Mouse (Mus musculus) right cerebral cortex, postnatal 14 days (tissue): ENCODE results near the gene Klf13.

Experiments used
- DNase-seq: peaks from one replicate; pipeline ENCODE4 v3.0.0; 2022

Klf13 gene

DNA sequence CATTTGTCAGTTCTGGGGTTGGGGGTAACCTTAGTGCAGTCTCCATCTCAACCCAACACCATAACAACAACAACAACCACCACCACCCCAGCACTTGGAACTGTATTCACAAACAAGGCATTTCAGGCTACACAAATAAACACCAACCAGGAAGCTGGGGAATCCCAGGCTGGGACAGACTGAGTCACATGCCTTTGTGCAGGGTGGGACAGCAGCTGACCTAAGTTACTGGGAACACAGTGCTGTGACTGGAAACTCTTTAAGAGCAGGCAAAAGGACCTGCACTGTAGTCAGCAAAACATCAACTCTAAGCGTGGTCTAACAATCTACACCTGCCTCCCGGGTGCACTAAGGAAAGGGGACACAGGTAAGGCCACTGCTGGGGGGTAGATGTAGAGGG, 33.5 kb downstream of the Klf13 start:
- no peak for DNase-seq

DNA sequence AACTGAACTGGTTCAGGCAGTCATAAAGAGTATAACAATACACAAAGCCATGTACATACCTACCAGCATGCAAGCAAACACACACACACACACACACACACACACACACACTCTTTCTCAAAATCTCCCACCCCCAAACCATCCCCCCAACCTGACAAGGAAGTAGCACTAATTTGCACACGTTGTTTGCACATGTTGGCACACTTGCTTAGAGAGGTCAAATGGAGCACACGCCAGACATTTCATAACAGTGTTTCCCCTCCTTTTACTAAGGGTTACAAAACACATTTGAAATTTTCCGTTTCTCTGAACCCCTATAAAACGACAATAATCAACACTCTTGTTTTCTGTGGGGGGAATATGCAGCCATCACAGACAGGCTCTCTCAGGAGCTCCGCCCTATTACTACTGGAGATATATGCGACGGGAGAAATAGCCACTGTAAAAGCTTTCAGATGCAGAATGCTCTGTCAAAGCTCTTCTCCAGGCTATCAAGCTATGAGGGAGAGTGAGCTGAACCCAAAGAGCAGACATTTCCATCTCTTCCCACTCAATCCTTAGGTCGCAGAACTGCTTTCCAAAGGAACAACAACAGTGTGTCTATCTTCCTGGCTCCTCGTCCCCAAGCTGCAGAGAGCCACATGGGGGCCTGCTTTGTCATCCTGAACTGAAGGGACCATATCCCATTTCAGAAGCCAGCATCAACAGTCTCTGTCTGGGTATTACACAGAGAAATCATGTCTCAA, 34.9 kb downstream of the Klf13 start:
- DNase-seq: no peak

DNA sequence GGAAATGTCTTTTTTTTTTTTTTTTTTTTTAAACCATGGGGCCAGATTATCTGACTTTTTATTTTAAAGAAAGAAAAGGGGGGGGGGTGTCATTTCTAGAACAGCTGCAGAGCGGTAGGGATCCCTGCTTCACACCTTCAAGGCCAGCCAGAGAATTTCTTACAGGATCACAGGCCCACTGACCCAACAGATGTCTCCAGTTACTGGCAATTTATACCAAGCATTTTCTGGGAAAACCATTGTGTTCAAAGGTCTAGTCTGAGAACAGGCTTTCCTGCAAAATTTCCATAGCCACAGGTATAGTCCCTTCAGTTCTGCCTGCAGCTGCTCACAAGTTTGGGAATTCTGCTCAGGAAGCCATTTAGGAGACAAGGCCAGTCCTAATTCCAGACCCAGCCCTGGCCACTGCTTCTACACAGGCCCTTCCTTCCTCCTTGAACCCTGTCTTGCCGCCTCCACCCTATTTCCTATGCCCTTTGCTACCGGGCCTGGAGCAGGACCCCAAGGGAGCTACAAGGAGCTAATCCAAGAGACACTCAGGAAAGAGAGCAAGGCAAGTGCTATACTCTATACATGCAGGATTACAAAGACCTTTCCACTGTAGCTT, 36.0 kb downstream of the Klf13 start:
- no peak for DNase-seq

DNA sequence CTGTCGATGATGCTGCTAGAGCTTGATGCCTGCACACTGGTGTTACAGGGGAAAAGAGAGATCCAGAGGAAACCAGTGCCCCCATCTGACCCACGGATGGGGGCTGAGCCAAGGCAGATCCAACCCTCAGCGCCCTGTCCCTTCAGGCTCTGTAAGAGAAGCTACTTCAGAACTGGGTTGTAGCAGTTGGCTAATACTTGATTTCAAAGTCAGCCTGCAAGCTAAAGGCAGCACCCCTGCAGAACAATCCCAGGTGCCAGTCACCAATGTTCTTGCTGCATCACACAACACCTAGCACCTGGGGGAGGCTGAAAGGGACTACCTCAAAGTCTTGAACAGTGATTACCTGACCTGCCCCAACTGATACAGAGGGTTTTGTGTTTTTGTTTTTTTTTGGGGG, 36.8 kb downstream of the Klf13 start:
- DNase-seq: no peak

DNA sequence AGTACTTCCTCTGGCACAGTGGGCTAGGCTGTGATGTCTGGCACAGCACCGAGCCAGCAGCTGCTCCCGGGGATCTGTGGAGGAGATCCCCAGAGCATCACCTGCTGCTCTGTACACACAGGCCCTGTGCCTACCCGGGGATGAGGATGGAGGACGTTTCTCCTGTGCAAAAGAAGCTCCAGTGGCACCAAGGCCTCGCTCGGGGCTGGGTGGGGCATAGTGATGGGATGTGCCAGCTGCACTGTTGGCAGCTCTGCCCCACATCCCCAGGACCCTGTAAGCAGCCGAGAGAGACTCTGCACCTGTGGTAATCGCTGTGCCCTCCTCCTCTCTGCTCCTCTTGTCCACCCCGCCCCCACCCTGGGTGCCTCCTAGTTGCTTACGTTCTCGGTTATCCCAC, 37.4 kb downstream of the Klf13 start:
- peak; percentile 33 for DNase-seq

DNA sequence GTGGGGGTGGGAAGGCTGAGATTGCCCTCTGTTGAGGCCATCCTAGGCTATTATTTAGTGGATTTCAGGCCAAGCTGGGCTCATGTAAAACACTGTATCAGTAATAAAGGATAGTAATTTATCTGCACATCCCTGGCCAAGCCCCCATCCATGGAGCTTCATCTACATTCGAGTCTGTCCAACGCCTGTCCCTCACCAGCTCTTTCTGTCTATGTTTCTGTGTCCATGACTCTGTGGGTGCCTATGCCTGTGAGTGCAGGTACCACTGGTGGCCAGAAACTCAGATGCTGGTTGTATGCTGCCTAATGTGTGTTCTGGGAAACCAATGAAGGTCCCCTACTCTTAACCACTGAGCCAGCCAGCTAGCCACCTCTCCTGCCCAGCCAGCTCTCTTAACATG, 38.3 kb downstream of the Klf13 start:
- no peak for DNase-seq

DNA sequence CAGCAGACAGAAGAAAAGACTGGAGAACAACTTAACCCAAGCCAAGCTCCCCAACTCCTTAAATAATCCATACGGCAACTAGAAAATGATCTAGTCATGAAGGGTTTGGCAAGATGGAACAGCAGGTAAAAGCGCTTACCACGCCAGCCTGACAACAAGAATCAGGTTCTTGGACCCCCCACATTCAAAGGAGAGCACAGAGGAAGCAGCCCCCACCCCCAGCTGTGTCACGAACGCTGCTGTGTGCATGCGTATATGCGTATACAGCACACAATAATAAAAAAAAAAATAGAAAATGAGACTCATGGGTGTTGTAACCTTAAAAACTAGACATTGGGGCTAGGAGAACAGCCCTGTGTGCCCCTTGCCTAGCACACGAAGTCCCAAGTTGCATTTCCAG, 38.8 kb downstream of the Klf13 start:
- DNase-seq: no peak

DNA sequence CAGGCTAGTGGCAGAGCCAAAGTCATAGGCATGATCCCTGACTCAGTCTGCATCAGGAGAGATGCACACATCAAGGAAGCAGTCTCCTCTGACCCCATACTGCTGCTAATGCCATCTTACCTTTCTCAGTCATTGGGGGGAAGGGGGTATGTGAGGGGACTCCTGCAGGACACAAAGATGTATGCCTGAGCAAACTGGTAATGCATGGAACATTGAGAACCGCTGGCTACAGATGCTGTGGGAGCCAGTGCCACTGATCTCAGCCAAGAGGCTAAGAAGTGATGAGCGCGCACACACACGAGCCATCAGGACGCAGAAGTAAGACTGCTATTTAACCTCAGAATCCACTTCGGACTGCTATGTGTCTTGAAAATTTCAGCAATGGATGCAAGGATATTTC, 40.5 kb downstream of the Klf13 start:
- no peak for DNase-seq

DNA sequence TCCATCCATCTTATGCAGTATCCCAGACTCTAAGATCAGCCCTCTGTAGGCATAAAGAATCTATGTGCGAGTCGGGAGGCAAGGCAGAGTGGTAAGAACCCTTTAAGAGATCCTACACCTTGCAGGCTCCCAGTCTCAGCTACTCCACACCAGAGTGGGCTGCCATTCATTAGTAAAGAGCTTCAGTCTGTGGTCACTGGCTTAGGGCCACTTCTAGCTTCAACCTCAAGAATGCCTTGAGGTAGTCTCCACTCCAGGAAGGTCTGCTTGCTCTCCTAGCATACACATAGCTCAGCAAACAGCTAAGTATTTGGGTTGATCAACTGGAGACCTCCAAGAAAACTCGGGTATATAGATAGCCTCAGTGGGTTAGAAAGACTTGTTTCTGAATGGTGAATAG, 41.1 kb downstream of the Klf13 start:
- no peak for DNase-seq

DNA sequence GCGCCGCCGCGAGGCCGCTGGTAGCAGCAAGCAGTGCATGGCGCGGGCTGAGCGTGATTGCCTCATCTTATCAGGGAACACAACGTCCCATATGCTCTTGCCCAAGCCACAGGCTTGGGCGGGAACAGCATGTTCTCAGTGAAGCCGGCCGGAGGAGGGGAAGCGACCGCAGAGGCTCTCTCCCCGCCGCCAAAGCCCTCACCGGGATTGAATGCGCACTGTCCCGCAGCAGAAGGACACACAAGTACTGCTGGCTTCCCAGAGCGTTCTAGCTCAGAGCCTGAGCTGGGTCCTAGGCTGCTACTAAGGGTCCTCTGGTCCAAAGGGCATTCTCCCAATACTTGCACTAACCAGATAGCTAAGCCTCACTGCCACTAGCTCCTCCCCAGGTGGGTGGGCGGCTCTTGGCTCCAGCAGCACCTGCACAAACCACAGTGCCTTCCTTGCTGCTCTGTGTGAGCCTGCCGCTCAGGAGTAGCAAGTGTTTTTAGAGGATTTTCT, 41.7 kb downstream of the Klf13 start:
- peak; percentile 86 for DNase-seq

DNA sequence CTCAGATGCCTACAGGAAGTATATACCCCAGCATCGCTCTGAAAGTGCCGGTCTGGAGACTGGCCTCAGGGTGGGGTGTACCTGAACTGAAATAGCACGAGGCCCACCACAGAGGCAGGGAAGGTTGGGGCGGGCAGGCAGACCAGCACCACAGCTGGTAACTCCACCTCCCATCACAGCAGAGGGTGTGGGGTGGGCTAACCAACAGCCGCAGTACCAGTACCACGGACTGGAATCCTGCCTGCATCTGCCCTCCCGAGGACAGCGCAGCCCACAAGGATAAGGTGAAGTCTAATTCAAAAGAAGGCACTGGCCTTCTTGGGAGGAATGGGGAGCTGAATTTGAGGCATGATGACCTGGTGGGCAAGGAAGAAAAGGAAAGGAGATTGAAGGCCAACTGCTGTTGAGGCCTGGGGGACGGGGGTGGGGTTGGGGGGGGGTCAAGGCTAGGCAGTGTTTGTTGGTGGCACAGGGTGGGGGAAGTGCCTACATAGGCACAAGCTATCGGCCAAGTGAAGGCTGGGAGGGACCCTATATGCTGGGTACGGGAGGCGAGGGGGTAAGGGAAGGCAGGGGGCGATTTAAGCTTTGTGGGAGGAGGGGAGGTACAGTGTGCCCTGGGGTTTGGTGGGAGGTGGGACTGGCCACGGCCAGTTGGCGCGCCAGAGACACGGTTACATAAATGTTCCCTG, 42.3 kb downstream of the Klf13 start:
- DNase-seq: no peak

DNA sequence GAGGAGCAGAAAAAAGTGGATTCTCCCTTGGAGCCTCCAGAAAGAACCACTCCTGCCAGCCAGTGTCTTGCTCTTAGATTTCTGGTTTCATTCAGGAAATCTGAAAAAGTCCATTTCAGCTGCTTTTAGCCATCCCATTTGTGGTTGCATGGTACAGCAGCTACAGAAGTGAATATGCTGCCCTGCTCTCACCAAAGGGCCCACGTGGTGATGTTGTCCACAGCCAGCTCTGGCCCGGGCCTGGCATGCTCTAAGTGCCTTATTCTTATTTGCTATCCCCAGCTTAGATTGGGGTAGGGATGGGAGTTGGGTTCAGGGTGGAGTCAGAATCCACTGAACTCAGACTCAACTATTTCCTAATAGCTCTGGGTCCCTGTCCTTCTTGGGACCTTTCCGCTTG, 43.5 kb downstream of the Klf13 start:
- DNase-seq: no peak

DNA sequence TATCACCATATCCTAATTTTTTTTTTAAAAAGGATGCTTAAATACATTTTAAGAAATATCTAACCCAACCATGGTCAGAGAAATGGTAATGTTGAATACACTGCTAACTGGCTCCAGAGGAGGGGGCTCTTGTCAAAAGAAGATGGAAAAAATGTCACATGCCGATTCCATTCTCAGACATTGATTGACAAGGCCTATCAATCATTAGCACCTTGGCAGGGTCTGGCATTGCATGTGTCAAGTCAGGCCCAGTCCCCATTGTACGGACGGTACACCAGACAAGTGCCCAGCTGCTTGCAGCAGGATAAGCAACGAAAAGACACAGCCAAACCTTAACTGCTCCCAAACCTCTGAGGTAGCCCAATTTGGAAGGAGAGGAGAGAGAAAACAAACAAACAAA, 44.1 kb downstream of the Klf13 start:
- DNase-seq: no peak

DNA sequence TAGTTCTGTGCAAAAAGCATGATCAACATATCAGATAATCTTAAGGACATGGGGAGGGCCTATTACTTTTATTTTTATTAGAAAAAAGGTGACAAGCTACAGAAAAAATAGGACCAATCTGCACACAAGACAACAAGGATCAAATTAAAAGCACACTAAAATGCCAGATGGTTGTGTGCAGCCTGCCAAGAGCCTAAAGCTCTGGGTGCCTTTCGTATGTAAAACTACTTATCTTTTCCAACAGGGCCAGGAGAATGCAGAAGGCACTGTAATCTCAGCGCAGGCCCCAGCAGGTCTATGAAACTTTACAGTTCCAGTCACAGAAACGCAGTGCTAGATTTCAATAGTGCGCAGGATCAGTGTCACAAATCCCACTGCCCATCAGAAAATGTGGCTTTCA, 45.0 kb downstream of the Klf13 start:
- no peak for DNase-seq

DNA sequence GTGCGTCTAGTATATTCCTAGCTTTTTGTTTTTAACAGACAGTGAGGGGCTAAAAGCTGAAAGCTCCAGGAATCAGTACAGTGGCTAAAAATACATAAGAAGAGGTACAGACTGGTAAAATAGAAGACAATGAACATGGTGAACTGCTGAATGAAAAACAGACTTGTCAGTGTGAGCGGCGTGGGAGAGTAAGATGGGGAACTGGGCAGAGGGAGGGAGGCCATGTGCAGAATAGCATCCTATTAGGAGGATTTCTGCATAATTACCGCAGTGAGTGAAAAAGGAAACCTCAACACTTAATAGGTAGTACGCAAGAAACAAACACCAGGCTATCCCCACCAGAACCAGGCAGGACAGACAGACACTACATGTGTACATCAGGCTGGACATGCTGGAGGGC, 45.5 kb downstream of the Klf13 start:
- DNase-seq: no peak

DNA sequence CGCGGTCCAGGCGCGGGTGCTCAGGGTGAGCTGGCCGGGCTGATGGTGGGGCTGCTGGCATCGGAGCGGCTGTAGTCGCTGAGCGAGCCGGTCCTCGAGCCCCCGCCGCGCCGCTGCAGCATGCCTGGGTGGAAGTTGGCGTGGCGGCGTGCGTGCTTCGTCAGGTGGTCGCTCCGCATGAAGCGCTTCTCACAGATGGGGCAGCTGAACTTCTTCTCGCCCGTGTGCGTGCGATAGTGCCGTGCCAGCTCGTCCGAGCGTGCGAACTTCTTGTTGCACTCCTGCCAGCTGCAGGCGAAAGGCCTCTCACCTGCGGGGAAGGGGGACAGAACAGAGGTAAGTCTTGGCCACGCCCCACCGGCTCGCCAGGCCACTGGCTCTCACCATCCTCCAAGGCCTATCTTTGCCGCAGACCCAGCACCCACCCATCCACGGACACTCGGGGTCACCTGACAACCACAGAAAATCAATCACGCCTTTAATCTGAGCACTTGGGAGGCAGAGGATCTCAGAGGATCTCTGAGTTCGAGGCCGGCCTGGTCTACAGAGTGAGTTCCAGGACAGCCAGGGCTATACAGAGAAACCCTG, 47.1 kb downstream of the Klf13 start:
- no peak for DNase-seq

DNA sequence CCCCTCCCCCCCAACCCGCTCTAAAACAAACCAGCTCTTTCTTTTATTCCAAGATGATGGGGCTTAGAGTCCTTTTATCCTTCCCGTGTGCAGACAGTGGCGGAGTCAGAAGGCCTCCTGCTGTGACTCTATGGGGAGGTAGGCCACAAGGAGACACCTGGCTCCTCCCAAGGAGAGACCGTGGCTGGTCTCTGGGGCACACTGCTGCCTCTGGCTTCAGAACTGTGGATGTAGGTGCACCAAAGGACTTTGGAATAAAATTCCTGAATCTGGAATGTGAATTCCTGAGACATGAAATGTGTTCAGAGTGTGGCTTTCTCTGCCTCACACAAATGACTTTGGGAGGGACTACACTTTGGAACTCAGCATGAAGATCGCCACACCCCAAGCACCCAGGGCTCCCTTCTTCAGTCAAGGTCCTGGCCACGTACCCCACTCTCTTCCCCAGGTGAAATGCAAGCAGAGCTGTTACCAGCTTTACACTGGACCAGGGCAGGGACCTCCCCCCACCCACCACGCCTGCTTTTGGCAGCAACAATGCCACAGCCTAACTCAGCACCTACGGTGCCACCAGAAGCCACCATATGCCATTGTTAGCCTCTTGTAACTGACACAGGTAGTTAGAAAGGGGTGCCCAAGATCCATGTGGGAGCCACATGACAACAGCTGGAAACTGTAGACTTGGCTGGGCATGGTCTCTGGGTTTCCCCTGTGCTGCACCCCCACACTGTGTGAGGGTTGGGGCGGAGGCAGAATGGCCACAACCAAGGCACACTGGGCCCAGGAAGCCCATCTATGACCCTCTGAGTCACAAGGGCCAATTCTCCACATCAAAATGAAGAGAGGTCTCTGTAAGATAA, 49.4 kb downstream of the Klf13 start:
- no peak for DNase-seq

DNA sequence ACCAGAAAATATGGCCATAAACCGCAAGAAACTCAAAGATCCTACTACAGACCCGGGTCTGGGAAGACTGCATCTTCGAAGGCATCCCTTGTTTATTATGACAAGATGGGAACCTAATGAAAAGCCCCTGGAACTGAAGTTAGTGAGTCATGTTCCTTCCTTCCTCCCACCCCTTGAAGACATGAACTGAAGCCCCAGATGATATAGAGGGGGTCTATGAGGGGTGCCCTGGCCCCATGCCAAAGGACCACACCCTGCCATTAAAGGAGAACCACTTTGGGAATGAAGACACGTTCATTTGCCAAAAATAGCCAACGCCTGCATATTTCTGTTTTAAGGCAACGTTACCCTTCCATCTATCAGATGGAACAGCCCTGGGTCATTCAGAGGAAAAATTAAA, 50.0 kb downstream of the Klf13 start:
- no peak for DNase-seq

DNA sequence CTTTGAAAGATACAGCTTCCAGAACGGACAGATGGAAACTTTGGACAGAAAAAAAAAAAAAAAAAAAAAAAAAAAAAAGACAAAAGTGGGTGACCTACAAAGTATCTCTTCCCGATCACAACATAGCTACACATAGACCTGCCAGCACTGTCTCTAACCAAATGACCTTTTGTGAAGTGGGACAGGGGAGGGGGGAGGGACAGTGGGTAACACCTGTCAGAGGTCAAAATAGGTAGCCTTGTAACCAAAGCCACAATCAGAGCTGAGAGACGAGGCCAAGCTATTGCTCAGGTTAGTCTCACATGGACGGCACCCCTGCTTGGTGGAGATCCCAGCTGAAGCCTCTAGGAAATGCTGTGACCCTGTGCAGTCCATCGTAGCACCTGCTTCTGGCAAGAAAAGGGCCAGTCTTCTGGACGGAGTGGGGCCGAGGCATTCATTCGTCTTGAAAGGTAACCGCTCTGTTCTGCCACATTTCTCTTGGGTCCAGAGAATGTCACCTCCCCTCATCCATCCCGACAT, 51.1 kb downstream of the Klf13 start:
- no peak for DNase-seq

DNA sequence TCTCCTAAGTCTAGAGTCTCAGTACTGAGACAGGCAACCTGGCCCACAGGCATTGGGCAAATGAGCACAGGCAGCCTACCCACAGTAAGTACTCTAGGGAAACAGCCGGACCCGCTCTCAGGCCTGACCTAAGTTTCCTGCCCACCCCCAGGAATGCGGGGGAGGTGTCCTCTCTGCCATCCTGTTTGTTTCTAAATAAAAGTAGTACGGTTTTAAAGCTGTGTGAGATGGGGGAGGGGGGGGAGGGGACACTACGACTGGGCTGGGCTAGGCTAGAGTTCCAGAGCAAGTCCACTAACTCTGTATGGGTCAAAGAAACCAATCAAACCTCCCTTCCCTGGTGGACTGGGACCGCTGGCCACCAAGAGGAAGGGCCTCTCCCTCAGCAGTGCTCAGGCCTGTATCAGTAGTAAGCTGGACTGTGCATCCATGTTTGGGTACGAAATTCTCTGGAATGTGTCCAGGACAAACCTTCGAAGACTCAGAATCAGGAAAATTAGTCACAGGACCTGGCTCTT, 51.6 kb downstream of the Klf13 start:
- no peak for DNase-seq

DNA sequence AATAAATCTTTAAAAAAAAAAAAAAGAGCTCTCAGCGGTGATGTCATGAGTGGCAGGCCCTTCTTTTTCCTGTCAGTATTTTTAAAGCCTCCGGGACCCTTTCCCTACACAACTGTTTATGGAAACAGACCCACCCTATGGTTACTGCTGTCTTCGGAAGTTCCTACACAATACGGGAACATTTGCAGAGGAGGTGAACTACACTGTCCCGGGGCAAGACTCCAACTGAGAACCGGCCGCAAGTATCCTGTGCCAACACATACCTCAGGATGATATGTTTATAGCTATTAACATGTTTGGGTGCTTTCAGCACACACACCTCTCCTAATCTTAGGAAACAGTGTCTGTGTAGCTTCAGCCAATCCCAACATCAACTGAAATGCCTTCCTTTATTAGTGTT, 53.7 kb downstream of the Klf13 start:
- no peak for DNase-seq

DNA sequence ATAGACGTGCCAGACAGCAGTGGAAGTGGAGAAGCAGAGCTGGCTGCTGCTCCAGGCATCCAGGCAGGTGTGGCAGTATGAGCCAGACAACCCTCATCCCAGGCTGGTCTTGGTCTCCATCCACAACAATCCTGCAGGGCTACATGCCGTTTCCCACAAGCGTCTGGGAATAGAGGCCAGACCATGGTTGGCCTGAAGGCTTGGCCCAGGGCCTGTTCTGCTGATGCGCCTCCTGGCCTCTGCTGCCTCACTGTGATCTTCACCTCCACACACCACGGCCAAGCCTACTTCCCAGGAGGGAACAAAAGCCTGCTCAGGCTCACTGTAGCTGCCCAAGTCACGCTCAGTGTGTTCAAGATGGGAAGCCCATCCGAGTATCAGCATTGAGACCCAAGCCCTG, 56.0 kb downstream of the Klf13 start:
- DNase-seq: no peak
